Mouse (Mus musculus): Measurements from ENCODE around the gene Zfp850. TPM values are rescaled to one million over a fixed set of nuclear protein-coding genes. Genes with fewer than 3 reads are reported as not detected.
A peak's percentile ranks its signal among the peaks of the same experiment; 100 is the strongest.
"Not testable (repeated sequence)": the region's sequence is repeated elsewhere in the genome, so short reads cannot be mapped to it uniquely, and the experiment has no call there.

Zfp850 gene
- 1 to 10 TPM; 5.9 to 6.4 TPM for total RNA-seq (2021)

- DNase-seq (ENCODE audit: low spot score in 2 of 2), result peak; percentile 84 to 86
- intact Hi-C loops (cut with DNase I), result loop anchor here (2.0 kb wide), 1 partner anchor 17 kb away; no protein-coding TSS in a partner anchor
These were observed at the start of gene Zfp850 for GRCm38 (mm10) chr7:28013549-28014444. Gene Zfp850 (minus strand): TSS chr7:28014115.

DNA sequence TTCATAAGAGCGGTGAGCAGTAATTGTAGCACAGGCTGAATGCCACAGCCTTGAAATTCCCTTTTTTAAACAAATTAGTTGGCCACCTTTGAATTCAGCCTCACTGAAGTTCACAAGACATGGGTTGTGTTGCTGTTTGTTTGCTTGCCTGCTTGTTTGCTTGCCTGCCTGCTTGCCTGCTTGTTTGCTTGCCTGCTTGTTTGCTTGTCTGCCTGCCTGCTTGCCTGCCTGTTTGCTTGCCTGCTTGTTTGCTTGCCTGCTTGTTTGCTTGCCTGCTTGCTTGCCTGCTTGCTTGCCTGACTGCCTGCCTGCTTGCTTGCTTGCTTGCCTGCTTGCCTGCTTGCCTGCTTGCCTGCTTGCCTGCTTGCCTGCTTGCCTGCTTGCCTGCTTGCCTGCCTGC lies 46.1 kb upstream of the Zfp850 start:
- intact Hi-C loops (cut with DNase I), result no loop called here
- no peak for DNase-seq (ENCODE audit: low spot score in 2 of 2)

- DNase-seq (ENCODE audit: low spot score in 2 of 2), result no peak
- intact Hi-C loops (cut with DNase I), result loop anchor here (5.0 kb wide), 3 partner anchors 84 to 244 kb away; no protein-coding TSS in a partner anchor
These were observed 39.4 kb upstream of the Zfp850 start for GRCm38 (mm10) chr7:28053046-28053930.

- intact Hi-C loops (cut with DNase I), result loop anchor here (1.0 to 5.0 kb wide), 6 partner anchors 50 to 247 kb away; partner anchors contain the start of gene Fbl
- no peak for DNase-seq (ENCODE audit: low spot score in 2 of 2)
These were observed 36.7 kb upstream of the Zfp850 start for GRCm38 (mm10) chr7:28050584-28050983.

GRCm38 (mm10) chr7:28049476-28050409 lies 35.8 kb upstream of the Zfp850 start, which contains the start of gene Psmc4:
Gene Psmc4 (minus strand): TSS chr7:28050101.
- peak; percentile 98 to 99 for DNase-seq (ENCODE audit: low spot score in 2 of 2)
- intact Hi-C loops (cut with DNase I), result loop anchor here (1.0 to 5.0 kb wide), 6 partner anchors 51 to 248 kb away; partner anchors contain the start of gene Fbl

DNA sequence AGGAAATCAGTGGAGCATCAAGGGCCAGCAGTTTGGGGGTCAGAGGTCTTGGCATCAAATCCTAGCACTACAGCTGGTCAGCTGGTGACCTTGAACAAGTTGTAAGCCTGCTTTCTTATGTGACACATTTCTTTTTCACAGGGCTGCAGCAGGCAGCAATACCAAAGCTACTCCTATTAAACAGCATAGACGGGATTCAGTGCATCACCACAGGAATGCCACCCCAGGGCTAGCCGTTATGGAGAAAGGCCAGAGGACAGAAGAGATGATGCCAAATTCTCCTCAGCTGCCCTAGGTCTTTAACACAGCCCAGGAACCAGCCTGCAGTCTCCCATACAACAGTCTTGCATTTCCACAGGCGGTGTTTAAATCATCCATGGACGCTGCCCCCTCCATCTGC lies 30.6 kb upstream of the Zfp850 start:
- no peak for DNase-seq (ENCODE audit: low spot score in 2 of 2)
- intact Hi-C loops (cut with DNase I), result no loop called here

DNA sequence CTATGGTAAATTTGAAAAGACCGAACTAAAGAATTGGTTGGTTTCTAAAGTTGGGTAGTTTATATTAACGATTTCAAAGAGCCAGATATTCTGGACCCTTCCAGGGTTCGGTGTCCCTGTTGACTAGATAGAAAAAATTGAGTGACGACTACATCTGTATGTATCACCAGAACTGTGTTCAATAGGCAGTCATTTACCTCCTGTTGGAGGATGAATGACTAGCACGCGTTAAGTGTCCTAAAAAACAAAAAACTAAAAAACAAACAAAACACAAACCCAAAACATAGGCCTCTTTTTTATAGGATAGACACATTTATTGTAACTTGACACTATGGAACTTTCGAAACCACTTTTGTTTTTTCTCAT lies 513 bp upstream of the Zfp850 start:
- DNase-seq (ENCODE audit: low spot score in 2 of 2), result no peak
- intact Hi-C loops (cut with DNase I), result loop anchor here (2.0 kb wide), 1 partner anchor 16 kb away; no protein-coding TSS in a partner anchor

DNA sequence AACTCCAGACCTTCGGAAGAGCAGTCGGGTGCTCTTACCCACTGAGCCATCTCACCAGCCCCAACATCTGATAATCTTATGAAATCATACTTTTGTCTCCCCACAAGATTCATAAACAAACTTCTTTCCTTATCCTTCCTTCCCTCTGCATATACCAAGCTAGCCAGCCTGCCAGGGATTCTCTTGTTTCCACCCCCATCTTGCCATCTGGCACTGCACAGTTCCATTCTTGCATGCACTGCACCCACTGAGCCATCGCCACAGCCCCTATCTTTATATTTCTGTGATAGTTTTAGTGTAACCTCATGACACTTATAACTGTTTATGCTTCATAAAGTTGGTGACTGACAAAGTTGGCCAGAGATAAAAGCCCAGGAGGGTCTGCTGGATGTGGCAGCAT lies 3.6 kb downstream of the Zfp850 start:
- intact Hi-C loops (cut with DNase I), result no loop called here
- DNase-seq (ENCODE audit: low spot score in 2 of 2), result peak in 1 of 2 experiments; percentile 70

- DNase-seq (ENCODE audit: low spot score in 2 of 2), result no peak
- intact Hi-C loops (cut with DNase I), result no loop called here
These were observed 31.7 kb downstream of the Zfp850 start for GRCm38 (mm10) chr7:27982197-27982596.

GRCm38 (mm10) chr7:27978683-27979528 lies 35.0 kb downstream of the Zfp850 start, which contains the start of gene Zfp780b:
Gene Zfp780b (minus strand): TSS chr7:27979171.
- intact Hi-C loops (cut with DNase I), result no loop called here
- DNase-seq (ENCODE audit: low spot score in 2 of 2), result peak; percentile 78 to 83

GRCm38 (mm10) chr7:27949451-27949850 lies 64.5 kb downstream of the Zfp850 start:
- DNase-seq (ENCODE audit: low spot score in 2 of 2); intact Hi-C loops (cut with DNase I): not testable (repeated sequence)

DNA sequence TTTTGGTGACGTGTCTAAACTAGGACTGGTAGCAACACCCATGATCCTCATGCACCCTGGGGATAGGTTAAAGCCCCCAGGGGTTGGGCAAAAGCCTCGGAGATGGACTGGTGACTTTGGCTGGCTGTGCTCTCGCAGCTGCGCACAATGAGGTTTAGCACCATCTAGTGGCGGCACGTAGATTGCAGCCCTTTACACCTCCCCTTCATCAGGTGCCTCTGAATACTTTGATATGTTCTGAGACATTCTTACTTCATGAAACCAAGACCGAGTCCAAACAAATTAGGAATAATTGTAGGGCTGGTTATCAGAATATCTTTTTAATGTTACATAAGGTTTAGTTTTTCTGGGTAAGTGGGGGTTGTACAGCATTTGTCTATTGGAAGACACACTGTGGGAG lies 72.0 kb downstream of the Zfp850 start:
- intact Hi-C loops (cut with DNase I), result not testable (repeated sequence)
- peak in 1 of 2 experiments; percentile 8 for DNase-seq (ENCODE audit: low spot score in 2 of 2)

Other genes starting within 250 kb of the Zfp850 start
- gene Zfp626, start 206.9 kb downstream of the Zfp850 start, total RNA-seq (2021), result 1 to 10 TPM; 7.2 to 8.2 TPM
- gene Zfp59, start 175.5 kb downstream of the Zfp850 start, total RNA-seq (2021), result 1 to 10 TPM; 4.2 to 4.6 TPM
- gene Zfp607a, start 156.6 kb downstream of the Zfp850 start, total RNA-seq (2021), result 1 to 10 TPM; 1.7 to 2.0 TPM
- 10 to 100 TPM; 15.9 to 18.1 TPM for gene Zfp974, start 84.7 kb downstream of the Zfp850 start, total RNA-seq (2021)
- 10 to 100 TPM; 21.0 to 21.1 TPM for gene Zfp780b, start 34.9 kb downstream of the Zfp850 start, total RNA-seq (2021)
- 100 to 1,000 TPM; 124 to 130 TPM for gene Psmc4, start 36.0 kb upstream of the Zfp850 start, total RNA-seq (2021)
- gene Fcgbp, start 57.1 kb upstream of the Zfp850 start, total RNA-seq (2021), result under 1 TPM; 0.25 to 0.44 TPM
- under 1 TPM in 1 of 2 experiments, not detected in 1; 0.09 TPM for gene 9530053A07Rik, start 115.4 kb upstream of the Zfp850 start, total RNA-seq (2021)
- gene Fbl, start 155.6 kb upstream of the Zfp850 start, total RNA-seq (2021), result 10 to 100 TPM; 51.5 to 55.3 TPM
- 10 to 100 TPM; 44.2 to 47.0 TPM for gene Dyrk1b, start 165.4 kb upstream of the Zfp850 start, total RNA-seq (2021)

Data from left cerebral cortex, postnatal 25 days (tissue).